Mouse (Mus musculus) bone marrow macrophage, adult 2 months (primary cell): ENCODE measurements at regions not wholly inside any gene's neighbourhood (a gene's known extent, or its start where the extent isn't known, plus 50 kb on each side); places are given as distances from the start of the nearest gene placed in this dataset.

ENCODE experiments used
- CTCF ChIP-seq: IDR thresholded peaks from 2 replicates; pipeline ENCODE4 v1.5.1; 2012; ENCODE audit warnings: low read depth, mild to moderate bottlenecking, low read length, moderate library complexity
- POLR2A ChIP-seq: IDR thresholded peaks from 2 replicates; pipeline ENCODE4 v1.6.1; 2012; ENCODE audit warnings: mild to moderate bottlenecking, low read depth, low read length, borderline replicate concordance

GRCm38 (mm10) chr14:89610670-89611069 is 1139.5 kb upstream of the Pcdh20 start:
- TF ChIP-seq POLR2A (no peak), CTCF (no peak)
